Mouse (Mus musculus) MEL (cell line): Measurements from ENCODE around the gene Fxyd7. TPM values are rescaled to one million over a fixed set of nuclear protein-coding genes. Genes with fewer than 3 reads are reported as not detected.

Experiments used
- DNase-seq: peaks from one replicate; pipeline ENCODE4 v3.0.0; 2011; ENCODE audit warnings: low read depth, low spot score
- H3K27ac ChIP-seq: 2 replicates; pipeline ENCODE4 v1.5.1; 2012; ENCODE audit warnings: low read depth, mild to moderate bottlenecking, control low read depth, low read length, moderate library complexity; ENCODE audit not compliant: control insufficient read depth
- H3K27me3 ChIP-seq, 2 experiments: fragments of 150-350 bp in 1 of 2; sonication (generic) in 1 of 2; 2 replicates each; pipeline ENCODE4 v1.6.1; 2012; ENCODE audit warnings: low read length in 2 of 2, mild to moderate bottlenecking in 2 of 2, improper control_type of control experiment in 1 of 2, moderate library complexity in 1 of 2; ENCODE audit not compliant: insufficient read depth in 2 of 2, control insufficient read depth in 1 of 2
- H3K36me3 ChIP-seq, 2 experiments: 2 replicates each; pipeline ENCODE4 v1.6.1; 2012 to 2014; ENCODE audit warnings: low read length in 2 of 2, improper control_type of control experiment in 1 of 2, inconsistent platforms in 1 of 2, mild to moderate bottlenecking in 1 of 2; ENCODE audit not compliant: insufficient read depth in 2 of 2, control insufficient read depth in 1 of 2
- H3K4me1 ChIP-seq, 2 experiments: fragments of 150-350 bp in 1 of 2; sonication (generic) in 1 of 2; 2 replicates each; pipeline ENCODE4 v1.6.1; 2012; ENCODE audit warnings: low read length in 2 of 2, improper control_type of control experiment in 1 of 2, mild to moderate bottlenecking in 1 of 2; ENCODE audit not compliant: insufficient read depth in 2 of 2, control insufficient read depth in 1 of 2
- H3K4me3 ChIP-seq, 2 experiments: fragments of 150-350 bp in 1 of 2; sonication (generic) in 1 of 2; 2 replicates each; pipeline ENCODE4 v1.5.1; 2012; ENCODE audit warnings: low read depth in 2 of 2, low read length in 2 of 2, mild to moderate bottlenecking in 2 of 2, moderate library complexity in 2 of 2, control low read depth in 1 of 2, improper control_type of control experiment in 1 of 2; ENCODE audit not compliant: control insufficient read depth in 1 of 2, insufficient read depth in 1 of 2
- H3K79me2 ChIP-seq: 2 replicates; pipeline ENCODE4 v1.6.1; 2012; ENCODE audit warnings: mild to moderate bottlenecking, low read length, moderate library complexity; ENCODE audit not compliant: control insufficient read depth, poor library complexity, insufficient read depth
- H3K9ac ChIP-seq: 2 replicates; pipeline ENCODE4 v1.6.1; 2012; ENCODE audit warnings: low read depth, mild to moderate bottlenecking, control low read depth, low read length, moderate library complexity; ENCODE audit not compliant: control insufficient read depth, poor library complexity, severe bottlenecking
- H3K9me3 ChIP-seq: fragments of 150-350 bp; sonication (generic); replicated peaks from 2 replicates; pipeline ENCODE4 v1.6.1; 2012; ENCODE audit warnings: mild to moderate bottlenecking, low read length, improper control_type of control experiment, moderate library complexity; ENCODE audit not compliant: insufficient read depth
- CHD1 ChIP-seq: IDR thresholded peaks from 2 replicates; pipeline ENCODE4 v1.6.1; 2012; ENCODE audit warnings: low read depth, mild to moderate bottlenecking, inconsistent platforms, low read length, improper control_type of control experiment
- CHD2 ChIP-seq: IDR thresholded peaks from 2 replicates; pipeline ENCODE4 v1.6.1; 2011; ENCODE audit warnings: low read length, improper control_type of control experiment
- E2F4 ChIP-seq: IDR thresholded peaks from 2 replicates; pipeline ENCODE4 v1.6.1; 2011; ENCODE audit warnings: low read depth, low read length, improper control_type of control experiment, borderline replicate concordance
- EP300 ChIP-seq, 2 experiments: IDR thresholded peaks; 2 replicates each; pipeline ENCODE4 v1.6.1; 2011; ENCODE audit warnings: improper control_type of control experiment in 2 of 2, low read length in 2 of 2, low read depth in 1 of 2, mild to moderate bottlenecking in 1 of 2
- ETS1 ChIP-seq: IDR thresholded peaks from 2 replicates; pipeline ENCODE4 v1.6.1; 2012; ENCODE audit warnings: low read depth, mild to moderate bottlenecking, inconsistent platforms, low read length, improper control_type of control experiment, moderate library complexity
- GABPA ChIP-seq: IDR thresholded peaks from 2 replicates; pipeline ENCODE4 v1.6.1; 2012; ENCODE audit warnings: low read depth, mild to moderate bottlenecking, inconsistent platforms, low read length, improper control_type of control experiment, moderate library complexity
- KAT2A ChIP-seq: conservative IDR thresholded peaks from 2 replicates; pipeline ENCODE4 v1.6.1; 2012; ENCODE audit warnings: low read depth, low read length, improper control_type of control experiment, inconsistent platforms
- MAFK ChIP-seq: IDR thresholded peaks from 2 replicates; pipeline ENCODE4 v1.6.1; 2011; ENCODE audit warnings: low read depth, mild to moderate bottlenecking, low read length, improper control_type of control experiment, borderline replicate concordance
- MAX ChIP-seq: IDR thresholded peaks from 2 replicates; pipeline ENCODE4 v1.6.1; 2011; ENCODE audit warnings: low read length, improper control_type of control experiment
- MAZ ChIP-seq: IDR thresholded peaks from 2 replicates; pipeline ENCODE4 v1.6.1; 2012; ENCODE audit warnings: low read depth, mild to moderate bottlenecking, inconsistent platforms, low read length, improper control_type of control experiment
- MEF2A ChIP-seq: IDR thresholded peaks from 2 replicates; pipeline ENCODE4 v1.6.1; 2014; ENCODE audit warnings: low read depth, mild to moderate bottlenecking, inconsistent platforms, low read length, improper control_type of control experiment; ENCODE audit not compliant: poor library complexity, insufficient replicate concordance, severe bottlenecking; ENCODE audit errors: extremely low read depth
- MXI1 ChIP-seq: IDR thresholded peaks from 2 replicates; pipeline ENCODE4 v1.6.1; 2011; ENCODE audit warnings: mild to moderate bottlenecking, low read depth, low read length, improper control_type of control experiment
- MYB ChIP-seq: IDR thresholded peaks from 2 replicates; pipeline ENCODE4 v1.6.1; 2011; ENCODE audit warnings: mild to moderate bottlenecking, low read depth, low read length, improper control_type of control experiment
- NRF1 ChIP-seq: IDR thresholded peaks from 2 replicates; pipeline ENCODE4 v1.6.1; 2014; ENCODE audit warnings: low read depth, mild to moderate bottlenecking, inconsistent platforms, low read length, improper control_type of control experiment, moderate library complexity; ENCODE audit not compliant: poor library complexity, insufficient read depth, severe bottlenecking
- POLR2A ChIP-seq, 2 experiments: IDR thresholded peaks; 2 replicates each; pipeline ENCODE4 v1.6.1; 2011 to 2012; ENCODE audit warnings: low read length in 2 of 2, mild to moderate bottlenecking in 2 of 2, control low read depth in 1 of 2, improper control_type of control experiment in 1 of 2, low read depth in 1 of 2, moderate library complexity in 1 of 2; ENCODE audit not compliant: control insufficient read depth in 1 of 2, insufficient read depth in 1 of 2, poor library complexity in 1 of 2
- RAD21 ChIP-seq: IDR thresholded peaks from 2 replicates; pipeline ENCODE4 v1.6.1; 2011; ENCODE audit warnings: mild to moderate bottlenecking, low read depth, low read length, improper control_type of control experiment
- RCOR1 ChIP-seq: IDR thresholded peaks from 2 replicates; pipeline ENCODE4 v1.6.1; 2012; ENCODE audit warnings: low read depth, mild to moderate bottlenecking, inconsistent platforms, low read length, improper control_type of control experiment
- SIN3A ChIP-seq: IDR thresholded peaks from 2 replicates; pipeline ENCODE4 v1.6.1; 2012; ENCODE audit warnings: low read length, improper control_type of control experiment, inconsistent platforms
- TBP ChIP-seq: IDR thresholded peaks from 2 replicates; pipeline ENCODE4 v1.8.0; 2011; ENCODE audit warnings: low read depth, low read length, improper control_type of control experiment
- TCF12 ChIP-seq: IDR thresholded peaks from 2 replicates; pipeline ENCODE4 v1.6.1; 2014; ENCODE audit warnings: low read depth, mild to moderate bottlenecking, inconsistent platforms, low read length, improper control_type of control experiment, moderate library complexity
- UBTF ChIP-seq: IDR thresholded peaks from 2 replicates; pipeline ENCODE4 v1.6.1; 2012; ENCODE audit warnings: low read depth, mild to moderate bottlenecking, inconsistent platforms, low read length, improper control_type of control experiment, moderate library complexity, borderline replicate concordance; ENCODE audit not compliant: insufficient read depth
- USF1 ChIP-seq: IDR thresholded peaks from 2 replicates; pipeline ENCODE4 v1.6.1; 2014; ENCODE audit warnings: low read depth, mild to moderate bottlenecking, inconsistent platforms, low read length, improper control_type of control experiment, moderate library complexity
- ZKSCAN1 ChIP-seq: IDR thresholded peaks from 2 replicates; pipeline ENCODE4 v1.6.1; 2012; ENCODE audit warnings: low read depth, mild to moderate bottlenecking, inconsistent platforms, low read length, improper control_type of control experiment, moderate library complexity
- ZMIZ1 ChIP-seq: IDR thresholded peaks from 2 replicates; pipeline ENCODE4 v1.6.1; 2012; ENCODE audit warnings: low read depth, mild to moderate bottlenecking, inconsistent platforms, low read length, improper control_type of control experiment, moderate library complexity
- ZNF384 ChIP-seq: IDR thresholded peaks from 2 replicates; pipeline ENCODE4 v1.6.1; 2012; ENCODE audit warnings: low read depth, mild to moderate bottlenecking, inconsistent platforms, low read length, improper control_type of control experiment
- polyA plus RNA-seq, 2 experiments: library from polyadenylated mRNA; stranded (reverse) in 1 of 2; unstranded in 1 of 2; fragments of >175 nt in 1 of 2; fragments of >200 nt in 1 of 2; gene quantifications; 2 replicates each; pipeline versions ENCODE4 v1.2.1 to v1.2.4; 2012; ENCODE audit warnings: low replicate concordance in 2 of 2, low read depth in 1 of 2; ENCODE audit not compliant: insufficient read length in 2 of 2, insufficient read depth in 1 of 2, missing spikeins in 1 of 2
- total RNA-seq: library from RNA; depleted of rRNA; stranded (reverse); fragments of 300-350 nt; gene quantifications from 2 replicates; pipeline ENCODE4 v1.2.3, GENCODE M21; 2012

The Fxyd7 gene
- total and polyA plus RNA-seq, 3 experiments, result 0.11 TPM; not detected in 2

DNA sequence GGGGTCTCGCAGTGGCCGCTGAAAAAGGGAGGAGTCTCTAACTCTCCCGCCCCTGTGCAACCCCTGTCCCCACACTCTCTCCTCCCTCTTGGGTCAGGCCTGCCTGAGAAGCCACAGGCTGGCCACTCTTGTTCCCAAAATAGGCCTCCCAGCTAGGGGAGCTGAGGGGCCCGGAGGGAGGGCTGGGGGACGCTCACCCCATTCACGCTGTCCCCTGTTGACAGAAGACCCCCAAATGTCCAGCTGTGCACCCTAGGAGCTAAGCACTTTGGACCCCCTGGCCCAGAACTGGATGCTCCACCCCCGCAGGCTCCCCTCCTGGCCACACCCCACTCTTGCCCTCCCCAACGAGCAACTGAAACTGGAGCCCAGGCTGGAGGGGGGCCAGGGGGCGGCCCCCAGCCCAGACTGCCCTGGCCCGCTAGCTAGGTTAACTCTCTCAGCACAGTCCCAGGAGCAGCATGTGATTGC, 4.1 kb upstream of the Fxyd7 start:
- no peak overlapping the region for H3K27ac ChIP-seq
- no peaks in the 10 kb centered on the region for H3K79me2 ChIP-seq
- no peak overlapping the region for H3K9ac ChIP-seq
- H3K4me1 ChIP-seq, result no peaks in the 10 kb centered on the region; a peak in 1 of 4 replicates
- DNase-seq, result no peak
- no peaks in the 10 kb centered on the region for H3K9me3 ChIP-seq
- TF ChIP-seq MAFK (no peak), CHD2 (no peak), NRF1 (no peak), E2F4 (no peak), EP300 (IDR thresholded peaks at IDR 0.05; ENCODE audit: low read depth in 1 of 2, low read length in 2 of 2) (no peak), RAD21 (no peak), ETS1 (no peak), MEF2A (no peak), ZKSCAN1 (no peak), MAX (no peak), KAT2A (no peak), USF1 (no peak), ZNF384 (no peak), ZMIZ1 (no peak), MXI1 (no peak), SIN3A (no peak), UBTF (no peak), CHD1 (no peak), GABPA (no peak)
- H3K4me3 ChIP-seq, result no peak overlapping the region
- no peaks in the 10 kb centered on the region for H3K36me3 ChIP-seq
- no peaks in the 10 kb centered on the region for H3K27me3 ChIP-seq

- no peak for TF ChIP-seq UBTF
- no peak for TF ChIP-seq EP300 (IDR thresholded peaks at IDR 0.05; ENCODE audit: low read depth in 1 of 2, low read length in 2 of 2)
- no peak for TF ChIP-seq TCF12
- TF ChIP-seq ETS1, result no peak
- TF ChIP-seq ZMIZ1, result no peak
- TF ChIP-seq RAD21, result no peak
- no peak for TF ChIP-seq CHD2
- TF ChIP-seq MYB, result no peak
- no peak for TF ChIP-seq MAZ
- TF ChIP-seq POLR2A (IDR thresholded peaks at IDR 0.05; ENCODE audit: control insufficient read depth in 1 of 2, insufficient read depth in 1 of 2, low read depth in 1 of 2, low read length in 2 of 2, poor library complexity in 1 of 2), result no peak
- TF ChIP-seq CHD1, result no peak
- TF ChIP-seq E2F4, result no peak
- TF ChIP-seq TBP, result no peak
- no peak for TF ChIP-seq RCOR1
- DNase-seq, result no peak
- no peaks in the 10 kb centered on the region for H3K9me3 ChIP-seq
- no peak overlapping the region for H3K9ac ChIP-seq
- H3K36me3 ChIP-seq, result no peaks in the 10 kb centered on the region
- no peaks in the 10 kb centered on the region; a peak in 1 of 4 replicates for H3K4me1 ChIP-seq
- H3K4me3 ChIP-seq, result no peak overlapping the region
- no peaks in the 10 kb centered on the region for H3K27me3 ChIP-seq
- H3K79me2 ChIP-seq, result no peaks in the 10 kb centered on the region
- H3K27ac ChIP-seq, result no peak overlapping the region
These were observed 3.5 kb upstream of the Fxyd7 start for GRCm38 (mm10) chr7:31054661-31055320.
